Mouse (Mus musculus): Measurements from ENCODE around the gene Tnip1. TPM values are rescaled to one million over a fixed set of nuclear protein-coding genes. Genes with fewer than 3 reads are reported as not detected.
"Not testable (repeated sequence)": the region's sequence is repeated elsewhere in the genome, so short reads cannot be mapped to it uniquely, and the experiment has no call there.

Gene Tnip1
- total and polyA plus RNA-seq, 3 experiments, result 36.1 to 137 (median 67.8) TPM

- dilution Hi-C loops (cut with MboI; ENCODE audit: extremely low pct_ligation_motif_present, extremely low pct_unique_long_range_greater_than_20kb, low sequenced_read_pairs); DNase-seq (ENCODE audit: extremely low read depth); H3K4me2 ChIP-seq (ENCODE audit: insufficient read depth, low read depth, poor library complexity, severe bottlenecking); in situ Hi-C loops (cut with MboI; ENCODE audit: low pct_ligation_motif_present, low pct_unique_long_range_greater_than_20kb, low sequenced_read_pairs); H3K27me3 ChIP-seq (replicated peaks); H3K9ac ChIP-seq (ENCODE audit: insufficient read depth, low read depth); H3K9me3 ChIP-seq (replicated peaks; ENCODE audit: low read length); H3K4me3 ChIP-seq (replicated peaks in 1 of 3; ENCODE audit: low read depth in 2 of 3, low read length in 2 of 3, poor library complexity in 1 of 3): not testable (repeated sequence)
- Histone ChIP-seq H3K36me3 (replicated peaks in 1 of 2; ENCODE audit: control insufficient read depth in 1 of 2, insufficient read depth in 1 of 2, low read length in 1 of 2) (peaks cover 3 to 25% of the 10 kb centered on the region in 2 experiments), H3K4me1 (ENCODE audit: control insufficient read depth in 1 of 2, insufficient read depth in 2 of 2) (peaks cover 25 to 75% of the 10 kb centered on the region in 2 experiments), H3K79me2 (replicated peaks; ENCODE audit: control insufficient read depth, extremely low read depth, insufficient read depth, poor library complexity, severe bottlenecking) (peaks cover 84% of the 10 kb centered on the region), H3K27ac (ENCODE audit: insufficient read depth, low read depth) (peak overlapping the region; percentile 92)
- peak; percentile 12; the same call in 1 of the 2 replicates for TF ChIP-seq SIN3A (IDR thresholded peaks at IDR 0.05; ENCODE audit: low read length)
Measured at GRCm38 (mm10) chr11:54957708-54958107, 5.0 kb downstream of the Tnip1 start.

DNA sequence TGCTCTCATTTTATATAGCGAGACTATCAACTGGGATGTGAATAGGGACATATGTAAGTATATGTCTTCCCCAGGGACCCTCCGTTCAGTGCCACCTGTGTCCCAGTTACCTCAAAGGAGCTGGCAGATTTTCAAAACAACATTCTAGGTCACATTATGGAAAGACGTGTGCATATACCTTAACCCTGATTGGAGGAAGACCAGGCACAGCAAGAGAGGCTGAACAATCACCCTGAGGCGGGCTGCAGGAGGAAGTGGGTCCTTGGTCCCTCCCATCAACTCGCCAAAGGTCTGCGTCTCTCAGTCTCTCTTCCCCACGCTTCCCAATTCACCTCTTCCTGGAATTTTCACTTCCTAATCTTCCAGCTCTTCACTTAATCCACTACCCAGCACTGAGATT lies 5.8 kb downstream of the Tnip1 start:
- no peak for TF ChIP-seq RAD21 (IDR thresholded peaks at IDR 0.05; ENCODE audit: low read depth, low read length)
- TF ChIP-seq MAX (IDR thresholded peaks at IDR 0.05; ENCODE audit: low read length), result no peak
- TF ChIP-seq MYC (IDR thresholded peaks at IDR 0.05; ENCODE audit: low read depth, low read length), result no peak
- no peak for TF ChIP-seq CTCF (conservative IDR thresholded peaks at IDR 0.05 in 1 of 2, IDR thresholded peaks at IDR 0.05 in 1 of 2; ENCODE audit: low read depth in 2 of 2, low read length in 2 of 2)
- TF ChIP-seq CHD1 (IDR thresholded peaks at IDR 0.05; ENCODE audit: low read depth, low read length), result no peak
- no peak for TF ChIP-seq ZC3H11A (IDR thresholded peaks at IDR 0.05; ENCODE audit: low read depth, low read length)
- no peak for TF ChIP-seq USF2 (conservative IDR thresholded peaks at IDR 0.05; ENCODE audit: low read depth, low read length)
- no peak for TF ChIP-seq E2F4 (IDR thresholded peaks at IDR 0.05; ENCODE audit: insufficient replicate concordance, low read depth, low read length)
- no peak for TF ChIP-seq EP300 (IDR thresholded peaks at IDR 0.05; ENCODE audit: low read length)
- TF ChIP-seq MAFK (IDR thresholded peaks at IDR 0.05; ENCODE audit: insufficient replicate concordance, low read length), result no peak
- no peak for TF ChIP-seq HCFC1 (IDR thresholded peaks at IDR 0.05; ENCODE audit: low read depth, low read length)
- TF ChIP-seq UBTF (IDR thresholded peaks at IDR 0.05; ENCODE audit: low read depth, low read length), result no peak
- TF ChIP-seq NELFE (IDR thresholded peaks at IDR 0.05; ENCODE audit: low read depth, low read length), result no peak
- no peak for TF ChIP-seq JUND (conservative IDR thresholded peaks at IDR 0.05; ENCODE audit: low read depth, low read length)
- no peak for TF ChIP-seq BHLHE40 (IDR thresholded peaks at IDR 0.05; ENCODE audit: low read depth, low read length)
- TF ChIP-seq KAT2A (IDR thresholded peaks at IDR 0.05; ENCODE audit: insufficient replicate concordance, low read length), result no peak
- TF ChIP-seq TCF12 (IDR thresholded peaks at IDR 0.05; ENCODE audit: low read depth, low read length), result no peak
- dilution Hi-C loops (cut with MboI; ENCODE audit: extremely low pct_ligation_motif_present, extremely low pct_unique_long_range_greater_than_20kb, low sequenced_read_pairs) (no loop called here), in situ Hi-C loops (cut with MboI; ENCODE audit: low pct_ligation_motif_present, low pct_unique_long_range_greater_than_20kb, low sequenced_read_pairs) (no loop called here)
- H3K36me3 ChIP-seq (replicated peaks in 1 of 2; ENCODE audit: control insufficient read depth in 1 of 2, insufficient read depth in 1 of 2, low read length in 1 of 2), result peaks cover 6 to 31% of the 10 kb centered on the region in 2 experiments
- H3K9ac ChIP-seq (ENCODE audit: insufficient read depth, low read depth), result peak overlapping the region; percentile 31; the same call in 1 of the 2 replicates
- no peaks in the 10 kb centered on the region for H3K27me3 ChIP-seq (replicated peaks)
- peak overlapping the region; percentile 63 for H3K27ac ChIP-seq (ENCODE audit: insufficient read depth, low read depth)
- no peaks in the 10 kb centered on the region for H3K9me3 ChIP-seq (replicated peaks; ENCODE audit: low read length)
- DNase-seq (ENCODE audit: extremely low read depth), result no peak
- peaks cover 84% of the 10 kb centered on the region for H3K79me2 ChIP-seq (replicated peaks; ENCODE audit: control insufficient read depth, extremely low read depth, insufficient read depth, poor library complexity, severe bottlenecking)
- H3K4me3 ChIP-seq (replicated peaks in 1 of 3; ENCODE audit: low read depth in 2 of 3, low read length in 2 of 3, poor library complexity in 1 of 3), result peak overlapping the region in 1 of 3 experiments; percentile 3
- H3K4me1 ChIP-seq (ENCODE audit: control insufficient read depth in 1 of 2, insufficient read depth in 2 of 2), result peaks cover 32 to 83% of the 10 kb centered on the region in 2 experiments
- peak overlapping the region; percentile 75 for H3K4me2 ChIP-seq (ENCODE audit: insufficient read depth, low read depth, poor library complexity, severe bottlenecking)
